Mouse (Mus musculus) brain, adult 2 months (tissue): ENCODE measurements at regions not wholly inside any gene's neighbourhood (a gene's known extent, or its start where the extent isn't known, plus 50 kb on each side); places are given as distances from the start of the nearest gene placed in this dataset.
A peak's percentile ranks its signal among the peaks of the same experiment; 100 is the strongest.

Experiments
- DNase-seq: peaks from one replicate; pipeline ENCODE4 v3.0.0; 2011; ENCODE audit warnings: low read depth, low spot score

GRCm38 (mm10) chr5:133113183-133113582 lies 570.0 kb upstream of the Auts2 start:
- DNase-seq, result no peak

- peak; percentile 30 for DNase-seq
Observed at GRCm38 (mm10) chr5:133106691-133107354, 563.7 kb upstream of the Auts2 start.

GRCm38 (mm10) chr5:133096340-133096739 lies 553.2 kb upstream of the Auts2 start:
- no peak for DNase-seq

GRCm38 (mm10) chr5:133084859-133085258 lies 541.7 kb upstream of the Auts2 start:
- no peak for DNase-seq

- peak; percentile 74 for DNase-seq
Observed at GRCm38 (mm10) chr5:133080751-133081150, 537.6 kb upstream of the Auts2 start.

- peak; percentile 88 for DNase-seq
Observed at GRCm38 (mm10) chr5:133078916-133079315, 535.8 kb upstream of the Auts2 start.

GRCm38 (mm10) chr5:133078390-133078789 lies 535.2 kb upstream of the Auts2 start:
- peak; percentile 55 for DNase-seq

- no peak for DNase-seq
Observed at GRCm38 (mm10) chr5:133073317-133073716, 530.2 kb upstream of the Auts2 start.

- peak; percentile 77 for DNase-seq
Observed at GRCm38 (mm10) chr5:133070141-133070540, 527.0 kb upstream of the Auts2 start.

- peak; percentile 87 for DNase-seq
Observed at GRCm38 (mm10) chr5:133062481-133062880, 519.3 kb upstream of the Auts2 start.

GRCm38 (mm10) chr5:133047456-133047855 lies 504.3 kb upstream of the Auts2 start:
- DNase-seq, result peak; percentile 74

- peak; percentile 57 for DNase-seq
Observed at GRCm38 (mm10) chr5:133045637-133046036, 502.5 kb upstream of the Auts2 start.

GRCm38 (mm10) chr5:133027590-133027989 lies 484.4 kb upstream of the Auts2 start:
- DNase-seq, result no peak

GRCm38 (mm10) chr5:133025121-133025520 lies 482.0 kb upstream of the Auts2 start:
- DNase-seq, result no peak

- DNase-seq, result no peak
Observed at GRCm38 (mm10) chr5:133020821-133021220, 477.7 kb upstream of the Auts2 start.

GRCm38 (mm10) chr5:133020116-133020515 lies 477.0 kb upstream of the Auts2 start:
- no peak for DNase-seq

GRCm38 (mm10) chr5:133010624-133011575 lies 467.8 kb upstream of the Auts2 start:
- peak; percentile 97 for DNase-seq

GRCm38 (mm10) chr5:132982866-132983265 lies 439.7 kb upstream of the Auts2 start:
- DNase-seq, result no peak

GRCm38 (mm10) chr5:132979013-132979412 lies 435.9 kb upstream of the Auts2 start:
- no peak for DNase-seq

GRCm38 (mm10) chr5:132975303-132975932 lies 432.3 kb upstream of the Auts2 start:
- DNase-seq, result peak; percentile 24

GRCm38 (mm10) chr5:132974876-132975275 lies 431.7 kb upstream of the Auts2 start:
- DNase-seq, result no peak

- DNase-seq, result peak; percentile 41
Observed at GRCm38 (mm10) chr5:132971046-132971445, 427.9 kb upstream of the Auts2 start.
